Mouse (Mus musculus): ENCODE results near the gene 9430015G10Rik. TPM values are rescaled to one million over a fixed set of nuclear protein-coding genes. Genes with fewer than 3 reads are reported as not detected.

Gene 9430015G10Rik
- polyA plus RNA-seq, 1 experiment: 34.3 TPM

GRCm38 (mm10) chr4:156101481-156101903, 8.3 kb upstream of the 9430015G10Rik start:
- H3K27me3 ChIP-seq (ENCODE audit: control insufficient read depth, insufficient read depth, low read length): no peaks in the 10 kb centered on the region
- no peak for DNase-seq
- no peak overlapping the region for H3K27ac ChIP-seq (ENCODE audit: insufficient read depth, low read length)
- H3K4me3 ChIP-seq (replicated peaks; ENCODE audit: insufficient read depth, low read depth, low read length): no peak overlapping the region
- H3K4me1 ChIP-seq (ENCODE audit: control insufficient read depth, insufficient read depth, low read length): no peaks in the 10 kb centered on the region
- WGBS: 35% methylated on average over 3 of the region's 3 CpGs
- TF ChIP-seq CTCF (IDR thresholded peaks at IDR 0.05; ENCODE audit: borderline replicate concordance, insufficient read depth, low read depth, low read length) (no peak), POLR2A (IDR thresholded peaks at IDR 0.05; ENCODE audit: borderline replicate concordance, insufficient read depth, low read length) (no peak)

- Histone ChIP-seq H3K27me3 (ENCODE audit: control insufficient read depth, insufficient read depth, low read length) (no peaks in the 10 kb centered on the region), H3K4me3 (replicated peaks; ENCODE audit: insufficient read depth, low read depth, low read length) (no peak overlapping the region), H3K4me1 (ENCODE audit: control insufficient read depth, insufficient read depth, low read length) (no peaks in the 10 kb centered on the region), H3K27ac (ENCODE audit: insufficient read depth, low read length) (no peak overlapping the region)
- no peak for DNase-seq
- TF ChIP-seq CTCF (IDR thresholded peaks at IDR 0.05; ENCODE audit: borderline replicate concordance, insufficient read depth, low read depth, low read length) (no peak), POLR2A (IDR thresholded peaks at IDR 0.05; ENCODE audit: borderline replicate concordance, insufficient read depth, low read length) (no peak)
- 84% methylated on average over 4 of the region's 4 CpGs for WGBS
These were observed 6.4 kb upstream of the 9430015G10Rik start for GRCm38 (mm10) chr4:156103342-156103741.

GRCm38 (mm10) chr4:156108606-156109546, 906 bp upstream of the 9430015G10Rik start:
- Histone ChIP-seq H3K4me3 (replicated peaks; ENCODE audit: insufficient read depth, low read depth, low read length) (peak overlapping the region; percentile 53), H3K27me3 (ENCODE audit: control insufficient read depth, insufficient read depth, low read length) (no peaks in the 10 kb centered on the region), H3K27ac (ENCODE audit: insufficient read depth, low read length) (0 out of 2 replicates have a peak overlapping the region, but pooled peaks have one; percentile 25), H3K4me1 (ENCODE audit: control insufficient read depth, insufficient read depth, low read length) (no peaks in the 10 kb centered on the region)
- DNase-seq: peak; percentile 43 to 51
- TF ChIP-seq POLR2A (IDR thresholded peaks at IDR 0.05; ENCODE audit: borderline replicate concordance, insufficient read depth, low read length) (no peak), CTCF (IDR thresholded peaks at IDR 0.05; ENCODE audit: borderline replicate concordance, insufficient read depth, low read depth, low read length) (no peak)
- 30% methylated on average over 13 of the region's 13 CpGs for WGBS

DNA sequence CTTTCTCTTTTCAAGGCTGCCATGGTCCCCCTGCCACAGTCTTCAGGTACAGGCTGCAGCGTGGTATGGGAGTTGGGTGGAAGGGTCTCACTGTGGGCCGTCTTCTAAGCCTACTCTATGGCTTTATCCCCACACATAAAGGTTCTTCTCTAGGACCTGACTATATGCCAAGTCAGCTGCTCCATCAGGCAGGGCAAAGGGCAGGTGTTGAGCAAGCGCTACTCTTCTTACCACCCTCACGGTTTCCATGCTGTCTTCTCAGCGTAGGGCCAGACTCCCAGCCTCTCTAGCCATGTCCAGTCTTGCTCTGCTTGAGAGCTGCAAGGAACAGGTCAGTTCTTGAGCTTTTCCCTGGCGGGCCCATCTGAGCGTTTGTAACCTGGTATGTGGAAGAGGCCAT, 14.3 kb downstream of the 9430015G10Rik start:
- no peak for TF ChIP-seq CTCF (IDR thresholded peaks at IDR 0.05; ENCODE audit: borderline replicate concordance, insufficient read depth, low read depth, low read length)
- TF ChIP-seq POLR2A (IDR thresholded peaks at IDR 0.05; ENCODE audit: borderline replicate concordance, insufficient read depth, low read length): no peak
- Histone ChIP-seq H3K4me3 (replicated peaks; ENCODE audit: insufficient read depth, low read depth, low read length) (no peak overlapping the region), H3K27ac (ENCODE audit: insufficient read depth, low read length) (no peak overlapping the region), H3K27me3 (ENCODE audit: control insufficient read depth, insufficient read depth, low read length) (no peaks in the 10 kb centered on the region), H3K4me1 (ENCODE audit: control insufficient read depth, insufficient read depth, low read length) (no peaks in the 10 kb centered on the region)
- no peak for DNase-seq
- 94% methylated on average over 7 of the region's 7 CpGs for WGBS

DNA sequence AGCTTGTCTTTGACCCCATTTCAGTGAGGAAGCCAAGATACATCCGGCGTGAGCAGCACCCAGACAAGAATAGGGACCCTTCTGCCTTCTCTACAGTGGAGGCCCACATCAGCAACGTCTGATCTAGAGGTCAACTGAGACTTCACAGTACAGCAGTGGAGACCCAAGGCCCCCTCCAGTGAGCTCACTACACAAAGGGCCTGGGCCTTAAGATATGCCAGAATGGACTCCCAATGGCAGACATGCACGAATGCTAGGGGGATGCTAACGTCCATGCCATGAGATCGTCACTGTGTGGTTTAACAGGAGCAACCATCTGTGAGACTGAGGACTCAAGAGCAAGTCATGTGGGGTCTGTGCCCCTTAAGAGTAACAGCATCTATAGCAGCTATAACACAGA, 15.6 kb downstream of the 9430015G10Rik start:
- Histone ChIP-seq H3K27ac (ENCODE audit: insufficient read depth, low read length) (no peak overlapping the region), H3K4me3 (replicated peaks; ENCODE audit: insufficient read depth, low read depth, low read length) (no peak overlapping the region), H3K27me3 (ENCODE audit: control insufficient read depth, insufficient read depth, low read length) (no peaks in the 10 kb centered on the region), H3K4me1 (ENCODE audit: control insufficient read depth, insufficient read depth, low read length) (no peaks in the 10 kb centered on the region)
- WGBS: 94% methylated on average over 6 of the region's 6 CpGs
- TF ChIP-seq CTCF (IDR thresholded peaks at IDR 0.05; ENCODE audit: borderline replicate concordance, insufficient read depth, low read depth, low read length) (no peak), POLR2A (IDR thresholded peaks at IDR 0.05; ENCODE audit: borderline replicate concordance, insufficient read depth, low read length) (no peak)
- no peak for DNase-seq

- 84% methylated on average over 7 of the region's 7 CpGs for WGBS
- no peaks in the 10 kb centered on the region for H3K27me3 ChIP-seq (ENCODE audit: control insufficient read depth, insufficient read depth, low read length)
- H3K4me1 ChIP-seq (ENCODE audit: control insufficient read depth, insufficient read depth, low read length): no peaks in the 10 kb centered on the region
- TF ChIP-seq POLR2A (IDR thresholded peaks at IDR 0.05; ENCODE audit: borderline replicate concordance, insufficient read depth, low read length) (no peak), CTCF (IDR thresholded peaks at IDR 0.05; ENCODE audit: borderline replicate concordance, insufficient read depth, low read depth, low read length) (no peak)
- H3K27ac ChIP-seq (ENCODE audit: insufficient read depth, low read length): no peak overlapping the region
- no peak for DNase-seq
- no peak overlapping the region for H3K4me3 ChIP-seq (replicated peaks; ENCODE audit: insufficient read depth, low read depth, low read length)
These were observed 17.1 kb downstream of the 9430015G10Rik start for GRCm38 (mm10) chr4:156126841-156127240.

GRCm38 (mm10) chr4:156128746-156129145, 19.0 kb downstream of the 9430015G10Rik start:
- no peak for DNase-seq
- Histone ChIP-seq H3K4me3 (replicated peaks; ENCODE audit: insufficient read depth, low read depth, low read length) (no peak overlapping the region), H3K4me1 (ENCODE audit: control insufficient read depth, insufficient read depth, low read length) (no peaks in the 10 kb centered on the region), H3K27ac (ENCODE audit: insufficient read depth, low read length) (no peak overlapping the region), H3K27me3 (ENCODE audit: control insufficient read depth, insufficient read depth, low read length) (no peaks in the 10 kb centered on the region)
- whole genome bisulfite sequencing: 77% methylated on average over 5 of the region's 5 CpGs
- TF ChIP-seq POLR2A (IDR thresholded peaks at IDR 0.05; ENCODE audit: borderline replicate concordance, insufficient read depth, low read length) (no peak), CTCF (IDR thresholded peaks at IDR 0.05; ENCODE audit: borderline replicate concordance, insufficient read depth, low read depth, low read length) (no peak)

DNA sequence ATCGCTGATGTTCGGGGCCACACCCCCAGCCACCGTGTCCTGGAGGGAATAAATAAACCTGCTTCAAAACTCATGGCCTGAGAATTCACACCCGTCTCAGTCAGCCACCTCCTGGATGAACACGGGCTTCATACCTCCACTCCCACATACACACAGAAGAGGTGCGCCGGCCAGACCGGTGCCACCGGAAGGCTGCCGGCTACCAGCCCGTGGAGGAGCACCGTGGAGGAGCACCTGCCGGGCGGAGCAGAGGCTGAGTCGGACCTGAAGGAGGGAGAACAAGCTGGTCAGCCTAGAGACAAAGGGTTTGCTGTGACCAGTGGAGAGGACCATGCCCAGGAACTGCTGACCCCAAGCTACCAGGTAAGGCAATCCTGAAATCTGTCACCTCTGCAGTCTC, 20.7 kb downstream of the 9430015G10Rik start, which contains the start of gene Rnf223:
Gene Rnf223 (plus strand): TSS at position 78 of the 400 bp plus-strand sequence.
- Histone ChIP-seq H3K27me3 (ENCODE audit: control insufficient read depth, insufficient read depth, low read length) (no peaks in the 10 kb centered on the region), H3K4me3 (replicated peaks; ENCODE audit: insufficient read depth, low read depth, low read length) (no peak within 1 kb of the TSS), H3K27ac (ENCODE audit: insufficient read depth, low read length) (no peak within 1 kb of the TSS), H3K4me1 (ENCODE audit: control insufficient read depth, insufficient read depth, low read length) (no peaks in the 10 kb centered on the region)
- no peak for DNase-seq
- 82% methylated on average over 15 of the region's 15 CpGs for WGBS
- TF ChIP-seq POLR2A (IDR thresholded peaks at IDR 0.05; ENCODE audit: borderline replicate concordance, insufficient read depth, low read length) (no peak), CTCF (IDR thresholded peaks at IDR 0.05; ENCODE audit: borderline replicate concordance, insufficient read depth, low read depth, low read length) (no peak)
